Mouse (Mus musculus) embryonic fibroblast, embryonic 13.5 days (primary cell): ENCODE results near the gene Snrpg.

Source experiments
- CTCF ChIP-seq: IDR thresholded peaks from 2 replicates; pipeline ENCODE4 v1.5.1; 2011; ENCODE audit warnings: mild to moderate bottlenecking, control low read depth, low read length, moderate library complexity, borderline replicate concordance; ENCODE audit not compliant: insufficient read depth
- POLR2A ChIP-seq: IDR thresholded peaks from 2 replicates; pipeline ENCODE4 v1.6.1; 2011; ENCODE audit warnings: low read depth, mild to moderate bottlenecking, control low read depth, low read length, moderate library complexity

DNA sequence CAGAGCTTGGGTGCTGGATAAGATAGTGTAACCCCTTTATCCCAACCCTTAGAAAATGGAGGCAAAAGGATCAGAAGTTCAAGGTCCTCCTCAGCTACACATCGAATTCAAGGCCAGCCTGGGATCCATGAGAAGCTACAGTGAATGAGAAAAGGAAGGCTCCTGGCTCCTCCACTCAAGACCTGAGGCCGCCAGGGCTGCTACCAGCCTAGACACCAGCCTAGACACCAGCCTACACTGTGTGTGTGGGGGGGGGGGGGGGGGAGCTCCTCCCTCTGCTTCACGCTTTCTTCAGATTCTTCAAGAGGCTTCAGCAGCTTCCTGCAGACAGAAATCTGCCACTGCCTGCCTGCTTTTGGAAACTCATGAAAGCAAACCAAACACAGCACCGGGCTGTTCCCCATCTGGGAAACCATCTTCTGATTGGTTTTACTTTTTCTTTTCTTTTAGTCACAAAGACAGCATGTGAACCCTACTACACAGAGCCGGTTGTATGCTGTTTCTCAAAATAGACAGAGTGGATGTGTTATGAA, 49.0 kb upstream of the Snrpg start:
- TF ChIP-seq CTCF (no peak), POLR2A (no peak)
